ENCODE assay signal across 22 mouse cellular contexts in genomic region chr16:29877372-29878123, GRCm38 (mm10).
DNase-seq lines count a peak whose midpoint lies in the region; ATAC-seq and TF ChIP-seq lines count a peak whose summit lies in the region.
"Had no signal": no experiment of that assay in that cellular context is flagged by ENCODE, and none has a peak within 500 bp of the region (broad histone marks: within the 10 kb centered on the region; RNA-seq: fewer than 3 reads in every experiment).

No protein-coding gene starts in this region.

- H3K27me3 ChIP-seq in megakaryocyte, embryonic 14.5 days (replicated peaks), result peaks cover 21% of the 10 kb centered on the region
- H3K27me3 ChIP-seq in G1E (ENCODE audit: insufficient read depth, low read length), result no peaks in the 10 kb centered on the region
- H3K27me3 ChIP-seq in embryonic facial prominence, embryonic 15.5 days, result no peaks in the 10 kb centered on the region

- H3K9ac ChIP-seq in embryonic facial prominence, embryonic 15.5 days, result no peak overlapping the region
- H3K9ac ChIP-seq: forebrain, postnatal 0 days; kidney, embryonic 15.5 days; neural tube, embryonic 15.5 days had no signal

- peak; percentile 8 for DNase-seq in CD4-positive, CD25-positive, alpha-beta regulatory T cell, adult 2 months (ENCODE audit: low read depth, low spot score)
- DNase-seq in G1E (ENCODE audit: low spot score), result no peak
- DNase-seq in adrenal gland, adult 8-10 months, result no peak
- DNase-seq in adrenal gland, postnatal 10 days, result no peak
- DNase-seq: adrenal gland, postnatal 14 days; cerebellum, adult 18-20 months; cerebellum, postnatal 36 days; forebrain, postnatal 0 days; gastrocnemius, adult 2 months; heart, adult 18-20 months; heart, postnatal 4 days; layer of hippocampus, postnatal 36 days; lung, adult 2 months; lung, postnatal 4 days; thymus, adult 2 months had no signal

- no peak overlapping the region for H3K4me2 ChIP-seq in embryonic facial prominence, embryonic 15.5 days (replicated peaks)
- H3K4me2 ChIP-seq: kidney, embryonic 15.5 days; liver, embryonic 11.5 days; neural tube, embryonic 15.5 days had no signal

- H3K4me3 ChIP-seq in megakaryocyte, embryonic 14.5 days (replicated peaks), result peak overlapping the region; percentile 82
- H3K4me3 ChIP-seq in G1E (ENCODE audit: low read depth, low read length), result peak overlapping the region; percentile 53; the same call in 1 of the 2 replicates
- H3K4me3 ChIP-seq in embryonic facial prominence, embryonic 15.5 days (replicated peaks), result no peak overlapping the region
- H3K4me3 ChIP-seq: gastrocnemius, adult 2 months; kidney, embryonic 15.5 days; neural tube, embryonic 15.5 days had no signal

- H3K9me3 ChIP-seq in megakaryocyte, embryonic 14.5 days, result no peaks in the 10 kb centered on the region
- no peaks in the 10 kb centered on the region for H3K9me3 ChIP-seq in G1E (replicated peaks)
- no peaks in the 10 kb centered on the region for H3K9me3 ChIP-seq in embryonic facial prominence, embryonic 15.5 days (replicated peaks)
- H3K9me3 ChIP-seq: kidney, embryonic 15.5 days; neural tube, embryonic 15.5 days had no signal

- TF ChIP-seq CTCF in G1E (IDR thresholded peaks at IDR 0.05; ENCODE audit: low read depth, low read length), result no peak

- no peak for ATAC-seq in CD4-positive, CD25-positive, alpha-beta regulatory T cell, adult 4 months
- no peak for ATAC-seq in megakaryocyte, adult 5-6 weeks (ENCODE audit: poor library complexity, severe bottlenecking)
- no peak for ATAC-seq in G1E (ENCODE audit: extremely low read depth, insufficient number of reproducible peaks, low FRiP score, poor library complexity, severe bottlenecking)
- no peak for ATAC-seq in embryonic facial prominence, embryonic 15.5 days (ENCODE audit: insufficient number of reproducible peaks, low FRiP score, low TSS enrichment, low read depth)
- ATAC-seq: forebrain, postnatal 0 days had no signal

- 33% methylated on average over 10 of the region's 10 CpGs for WGBS in embryonic facial prominence, embryonic 15.5 days

- H3K36me3 ChIP-seq in megakaryocyte, embryonic 14.5 days (replicated peaks; ENCODE audit: low read length), result no peaks in the 10 kb centered on the region
- H3K36me3 ChIP-seq in G1E (replicated peaks), result no peaks in the 10 kb centered on the region
- H3K36me3 ChIP-seq in embryonic facial prominence, embryonic 15.5 days, result no peaks in the 10 kb centered on the region
- H3K36me3 ChIP-seq: kidney, embryonic 15.5 days; neural tube, embryonic 15.5 days had no signal

- peaks cover 40% of the 10 kb centered on the region for H3K4me1 ChIP-seq in megakaryocyte, embryonic 14.5 days
- peaks cover 52% of the 10 kb centered on the region for H3K4me1 ChIP-seq in G1E (ENCODE audit: insufficient read depth, low read depth, low read length)
- H3K4me1 ChIP-seq in embryonic facial prominence, embryonic 15.5 days, result peaks cover 16% of the 10 kb centered on the region

- 0 out of 2 replicates have a peak overlapping the region, but pooled peaks have one; percentile 29 for H3K27ac ChIP-seq in embryonic facial prominence, embryonic 15.5 days (replicated peaks)
- H3K27ac ChIP-seq: gastrocnemius, adult 2 months; kidney, embryonic 15.5 days; neural tube, embryonic 15.5 days had no signal
